12 mouse cellular contexts compared by ENCODE assay signal in the genomic region with DNA sequence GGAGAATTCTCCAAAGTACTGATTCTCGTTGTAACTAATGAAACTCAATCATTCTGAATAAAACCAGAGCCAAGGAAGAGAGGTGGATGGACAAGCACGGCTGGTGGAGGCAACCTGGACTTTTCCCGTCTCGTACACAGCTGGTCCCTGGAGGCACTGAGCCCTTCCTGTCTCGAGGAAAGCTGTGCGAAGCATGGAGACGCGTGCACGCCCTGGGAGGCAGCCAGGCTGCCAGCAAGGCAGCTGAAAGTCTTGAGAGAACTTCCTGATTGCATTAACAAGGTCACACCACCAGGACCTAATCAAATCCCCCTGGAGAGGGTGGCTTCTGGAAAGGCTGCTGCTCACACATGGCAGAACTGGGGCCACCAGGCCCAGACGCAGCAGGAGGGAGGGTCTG. TPM values are rescaled to one million over a fixed set of nuclear protein-coding genes. Genes with fewer than 3 reads are reported as not detected.
DNase-seq lines count a peak whose midpoint lies in the region; ATAC-seq and TF ChIP-seq lines count a peak whose summit lies in the region.
"Had no signal": no experiment of that assay in that cellular context is flagged by ENCODE, and none has a peak within 500 bp of the region (broad histone marks: within the 10 kb centered on the region; RNA-seq: fewer than 3 reads in every experiment).

No protein-coding gene starts in this region.

- no peak for ATAC-seq in kidney, postnatal 0 days (replicated peaks; ENCODE audit: low FRiP score, low read depth)
- no peak for ATAC-seq in kidney, embryonic 16.5 days (ENCODE audit: low FRiP score, low TSS enrichment)
- no peak for ATAC-seq in CD4-positive, CD25-positive, alpha-beta regulatory T cell, adult 4 months
- no peak for ATAC-seq in hindbrain, embryonic 12.5 days (ENCODE audit: low FRiP score)
- ATAC-seq: hindbrain, postnatal 0 days had no signal

- H3K36me3 ChIP-seq in kidney, postnatal 0 days (ENCODE audit: insufficient read depth, low read length) = no peaks in the 10 kb centered on the region
- H3K36me3 ChIP-seq in kidney, embryonic 16.5 days (ENCODE audit: insufficient read depth, low read length) = no peaks in the 10 kb centered on the region
- H3K36me3 ChIP-seq in limb, embryonic 10.5 days = no peaks in the 10 kb centered on the region
- H3K36me3 ChIP-seq in hindbrain, embryonic 12.5 days = no peaks in the 10 kb centered on the region
- H3K36me3 ChIP-seq: neural tube, embryonic 15.5 days had no signal

- 12% methylated on average over 10 of the region's 10 CpGs for WGBS in kidney, postnatal 0 days
- 19% methylated on average over 10 of the region's 10 CpGs for WGBS in kidney, embryonic 16.5 days
- 34% methylated on average over 10 of the region's 10 CpGs for WGBS in limb, embryonic 10.5 days
- WGBS in hindbrain, embryonic 12.5 days = 50% methylated on average over 10 of the region's 10 CpGs

- H3K9me3 ChIP-seq in kidney, postnatal 0 days (replicated peaks; ENCODE audit: low read length) = no peaks in the 10 kb centered on the region
- H3K9me3 ChIP-seq in kidney, embryonic 16.5 days (ENCODE audit: low read length) = no peaks in the 10 kb centered on the region
- no peaks in the 10 kb centered on the region for H3K9me3 ChIP-seq in limb, embryonic 10.5 days (replicated peaks)
- no peaks in the 10 kb centered on the region for H3K9me3 ChIP-seq in hindbrain, embryonic 12.5 days (replicated peaks)
- H3K9me3 ChIP-seq: neural tube, embryonic 15.5 days had no signal

- no peak for TF ChIP-seq CTCF in kidney, postnatal 0 days (IDR thresholded peaks at IDR 0.05; ENCODE audit: low read depth)

- no peak overlapping the region for H3K4me2 ChIP-seq in kidney, postnatal 0 days (ENCODE audit: low read length)
- H3K4me2 ChIP-seq in kidney, embryonic 16.5 days (replicated peaks; ENCODE audit: low read depth, low read length) = no peak overlapping the region
- no peak overlapping the region for H3K4me2 ChIP-seq in hindbrain, embryonic 12.5 days (replicated peaks)
- H3K4me2 ChIP-seq: neural tube, embryonic 15.5 days had no signal

- H3K4me3 ChIP-seq in kidney, postnatal 0 days (replicated peaks; ENCODE audit: low read depth, low read length) = no peak overlapping the region
- no peak overlapping the region for H3K4me3 ChIP-seq in kidney, embryonic 16.5 days (ENCODE audit: low read length)
- no peak overlapping the region for H3K4me3 ChIP-seq in limb, embryonic 10.5 days
- no peak overlapping the region for H3K4me3 ChIP-seq in hindbrain, embryonic 12.5 days
- H3K4me3 ChIP-seq: neural tube, embryonic 15.5 days had no signal

- DNase-seq in embryo, embryonic 11 days = peak; percentile 38
- no peak for DNase-seq in embryo, embryonic 10.5 days (ENCODE audit: low spot score)
- peak; percentile 29 for DNase-seq in kidney, postnatal 0 days (ENCODE audit: low spot score)
- peak; percentile 34 for DNase-seq in forelimb bud, embryonic 11.5 days (ENCODE audit: low read depth, low spot score)
- peak; percentile 36 for DNase-seq in limb, embryonic 10.5 days (ENCODE audit: low spot score)
- DNase-seq: layer of hippocampus, adult 9-11 months; lung, adult 2 months had no signal

- no peak overlapping the region for H3K9ac ChIP-seq in kidney, postnatal 0 days (ENCODE audit: low read depth, low read length)
- H3K9ac ChIP-seq in kidney, embryonic 16.5 days (replicated peaks; ENCODE audit: low read length) = no peak overlapping the region
- H3K9ac ChIP-seq in hindbrain, embryonic 12.5 days = no peak overlapping the region
- H3K9ac ChIP-seq: neural tube, embryonic 15.5 days had no signal

- H3K4me1 ChIP-seq in kidney, postnatal 0 days (replicated peaks; ENCODE audit: insufficient read depth, low read length) = no peaks in the 10 kb centered on the region
- H3K4me1 ChIP-seq in kidney, embryonic 16.5 days (ENCODE audit: insufficient read depth, low read length) = no peaks in the 10 kb centered on the region
- peaks cover 23% of the 10 kb centered on the region for H3K4me1 ChIP-seq in limb, embryonic 10.5 days
- peaks cover 11% of the 10 kb centered on the region for H3K4me1 ChIP-seq in hindbrain, embryonic 12.5 days

- H3K27ac ChIP-seq in kidney, postnatal 0 days = no peak overlapping the region
- no peak overlapping the region for H3K27ac ChIP-seq in kidney, embryonic 16.5 days (ENCODE audit: low read length)
- H3K27ac ChIP-seq in limb, embryonic 10.5 days = no peak overlapping the region
- H3K27ac ChIP-seq in hindbrain, embryonic 12.5 days = no peak overlapping the region
- H3K27ac ChIP-seq: hindbrain, postnatal 0 days; neural tube, embryonic 15.5 days had no signal

- no peaks in the 10 kb centered on the region for H3K27me3 ChIP-seq in kidney, postnatal 0 days (ENCODE audit: insufficient read depth, low read length)
- peaks cover 8% of the 10 kb centered on the region; the same call in 1 of the 2 replicates for H3K27me3 ChIP-seq in kidney, embryonic 16.5 days (ENCODE audit: insufficient read depth, low read length)
- H3K27me3 ChIP-seq in limb, embryonic 10.5 days (ENCODE audit: low read depth, poor library complexity, severe bottlenecking) = peaks cover 33% of the 10 kb centered on the region
- H3K27me3 ChIP-seq in hindbrain, embryonic 12.5 days = peaks cover 9% of the 10 kb centered on the region; the same call in 1 of the 2 replicates

RNA-seq across cellular contexts. Expression of a gene that starts 43.3 kb away (rescaled TPM):
- 20.5 and 24.3 TPM in 2 replicates for polyA plus RNA-seq in kidney, postnatal 0 days (2015; fragmentation: Nextera tagmentation; extraction: Ambion mirVana)
- polyA plus RNA-seq in kidney, embryonic 16.5 days (2015; fragmentation: Nextera tagmentation; extraction: Ambion mirVana) = 40.0 and 40.4 TPM in 2 replicates
- 55.6 and 58.2 TPM in 2 replicates for polyA plus RNA-seq in limb, embryonic 10.5 days (2016; fragmentation: Nextera tagmentation; extraction: Ambion mirVana)
- polyA plus RNA-seq in CD4-positive, CD25-positive, alpha-beta regulatory T cell, adult 4 months (2017; shearing (Covaris generic)) = 10 to 100 TPM; 27.3 to 30.4 TPM
- polyA plus RNA-seq in hindbrain, embryonic 12.5 days (2016; fragmentation: Nextera tagmentation; extraction: Ambion mirVana) = 41.2 and 41.8 TPM in 2 replicates
